Mouse (Mus musculus): ENCODE measurements around the gene Cux2.

GRCm38 (mm10) chr5:121843138-121843905, 206.6 kb downstream of the Cux2 start:
- TF ChIP-seq EP300 (IDR thresholded peaks at IDR 0.05; ENCODE audit: low read depth in 1 of 2, low read length in 2 of 2), result 0 out of 4 replicates have a peak, but pooled peaks of 1 of the 2 experiments have one; percentile 19
- no peak for TF ChIP-seq TCF12 (IDR thresholded peaks at IDR 0.05; ENCODE audit: low read depth, low read length)
- no peak for TF ChIP-seq KAT2A (conservative IDR thresholded peaks at IDR 0.05; ENCODE audit: low read depth, low read length)
- no peak for TF ChIP-seq CTCF (IDR thresholded peaks at IDR 0.05 in 2 of 3, conservative IDR thresholded peaks at IDR 0.05 in 1 of 3; ENCODE audit: control insufficient read depth in 1 of 3, insufficient read depth in 1 of 3, low read depth in 2 of 3, low read length in 3 of 3, poor library complexity in 1 of 3, severe bottlenecking in 1 of 3)
- TF ChIP-seq CHD1 (IDR thresholded peaks at IDR 0.05; ENCODE audit: low read depth, low read length), result no peak
